Mouse (Mus musculus): Measurements from ENCODE around the gene Olfr287. TPM values are rescaled to one million over a fixed set of nuclear protein-coding genes. Genes with fewer than 3 reads are reported as not detected.

The Olfr287 gene
- under 1 TPM; 0.69 to 0.71 TPM for total RNA-seq (2021)
- long read RNA-seq: 0 reads

DNA sequence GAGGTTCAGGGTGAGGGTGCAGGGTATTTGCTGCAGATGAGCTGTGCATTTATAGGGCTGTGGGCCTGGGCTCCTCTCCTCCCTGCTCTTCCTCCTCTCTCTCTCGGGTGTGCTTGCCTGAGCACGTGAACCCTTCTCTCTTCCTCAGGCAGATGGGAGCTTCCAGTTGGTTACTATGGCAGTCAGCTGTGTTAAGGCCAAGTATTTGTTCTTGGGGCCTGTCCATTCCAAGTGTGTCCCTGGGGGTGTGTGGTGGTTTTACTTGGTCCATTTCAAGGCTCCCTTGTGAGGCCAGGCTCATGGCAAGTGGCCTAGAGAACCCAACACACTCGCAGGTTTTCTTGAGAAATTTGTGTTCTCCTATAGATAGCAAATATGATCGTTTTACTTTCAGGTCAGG lies at the start of gene Olfr287, which contains the start of gene Gm44579:
Gene Olfr287 (minus strand): TSS at position 180 of the 400 bp plus-strand sequence.
Gene Gm44579 (minus strand): TSS at position 101 of the 400 bp plus-strand sequence.
- DNase-seq (ENCODE audit: low spot score in 2 of 2): no peak

DNA sequence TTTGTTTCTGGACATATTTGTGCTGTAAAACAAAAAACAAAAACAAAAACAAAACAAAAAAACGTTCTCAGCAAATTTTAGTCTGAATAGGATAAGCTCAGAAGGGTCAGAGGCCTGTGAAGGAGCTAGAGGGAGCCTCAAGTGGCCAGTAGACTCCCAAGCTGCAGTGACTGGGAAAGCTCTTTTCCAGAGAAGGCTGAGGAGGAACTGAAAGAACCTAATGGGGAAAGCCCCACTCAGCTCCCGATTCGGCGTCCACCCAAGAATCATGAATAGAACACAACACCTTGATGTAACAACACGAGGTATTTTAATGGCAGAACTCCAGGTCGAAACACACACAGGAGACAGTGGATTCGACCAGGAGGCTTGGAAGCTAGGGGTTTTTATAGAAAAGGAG lies 36.9 kb upstream of the Olfr287 start:
- no peak for DNase-seq (ENCODE audit: low spot score in 2 of 2)

DNA sequence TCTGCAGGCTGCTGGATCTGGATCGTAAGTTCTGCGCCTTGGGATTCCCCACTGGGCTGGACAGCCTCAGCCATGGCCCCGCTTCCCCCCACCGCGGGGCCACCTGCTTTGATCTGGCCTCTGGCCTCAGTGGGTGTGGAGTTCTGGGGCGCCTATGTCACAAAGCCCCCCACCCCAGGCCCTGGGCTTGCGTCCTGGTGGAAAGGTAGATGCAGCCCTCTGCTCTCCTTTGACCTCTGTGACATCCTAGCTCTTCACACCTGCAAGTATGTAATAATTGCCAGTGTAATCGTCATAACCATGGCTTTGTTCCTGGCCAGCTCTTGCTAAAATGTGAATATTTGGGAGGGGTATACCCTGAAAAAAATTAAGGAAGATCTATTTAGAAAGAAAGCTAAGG lies 36.3 kb upstream of the Olfr287 start, which contains the start of gene H1fnt:
Gene H1fnt (minus strand): TSS at position 101 of the 400 bp plus-strand sequence.
- no peak for DNase-seq (ENCODE audit: low spot score in 2 of 2)

DNA sequence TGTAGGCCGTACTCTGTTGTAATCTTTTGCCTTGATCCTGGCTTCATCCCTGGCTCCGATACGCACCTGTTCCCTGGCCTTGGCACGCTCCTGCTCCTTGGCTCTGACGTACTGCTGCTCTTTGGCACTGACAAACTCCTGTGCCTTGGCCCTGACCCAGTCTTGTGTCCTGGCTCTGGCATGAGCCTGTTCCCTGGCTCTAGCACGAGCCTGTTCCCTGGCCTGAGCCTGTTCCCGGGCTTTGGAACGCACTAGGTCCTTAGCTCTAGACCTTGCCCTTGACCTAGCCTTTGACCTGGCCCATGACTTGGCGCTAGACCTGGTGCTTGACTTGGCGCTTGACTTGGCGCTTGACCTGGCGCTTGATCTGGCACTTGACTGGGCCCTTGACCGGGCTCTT lies 35.4 kb upstream of the Olfr287 start:
- DNase-seq (ENCODE audit: low spot score in 2 of 2): no peak

DNA sequence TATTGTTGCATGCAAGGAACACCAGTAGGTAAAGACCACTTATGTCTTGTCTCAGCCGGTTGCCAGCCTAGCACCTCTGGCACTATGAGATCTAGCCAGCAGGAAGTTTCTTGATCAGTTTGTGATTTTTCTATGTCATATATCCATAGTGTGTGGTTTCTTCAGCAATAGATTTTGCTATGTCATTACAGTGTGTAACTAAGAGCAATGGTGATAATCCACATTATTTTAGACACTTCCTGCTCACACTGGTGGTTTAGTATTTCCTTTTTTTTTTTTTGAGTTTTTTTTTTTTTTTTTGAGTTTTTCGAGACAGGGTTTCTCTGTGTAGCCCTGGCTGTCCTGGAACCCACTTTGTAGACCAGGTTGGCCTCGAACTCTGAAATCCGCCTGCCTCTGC lies 14.6 kb upstream of the Olfr287 start:
- no peak for DNase-seq (ENCODE audit: low spot score in 2 of 2)

DNA sequence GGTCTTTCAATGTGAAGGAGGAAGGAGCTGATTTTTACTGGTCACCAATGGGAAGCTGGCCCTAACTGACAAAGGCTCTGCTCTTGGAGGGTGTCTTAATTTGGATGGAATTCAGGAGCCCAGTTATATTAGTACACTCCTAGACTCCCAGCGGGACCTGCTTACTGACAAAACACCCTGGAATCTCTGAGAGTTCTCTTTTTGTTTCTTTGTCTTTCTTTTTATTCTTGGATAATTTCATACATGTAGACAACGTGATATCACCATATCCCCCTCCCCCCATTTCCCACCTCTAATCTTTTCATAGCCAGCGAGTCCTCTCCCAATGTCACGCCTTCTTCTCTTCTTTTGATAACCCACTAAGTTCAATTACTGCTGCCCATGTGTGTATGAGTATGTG lies 13.5 kb upstream of the Olfr287 start, which contains the start of gene Olfr286:
Gene Olfr286 (minus strand): TSS at position 101 of the 400 bp plus-strand sequence.
- no peak for DNase-seq (ENCODE audit: low spot score in 2 of 2)

DNA sequence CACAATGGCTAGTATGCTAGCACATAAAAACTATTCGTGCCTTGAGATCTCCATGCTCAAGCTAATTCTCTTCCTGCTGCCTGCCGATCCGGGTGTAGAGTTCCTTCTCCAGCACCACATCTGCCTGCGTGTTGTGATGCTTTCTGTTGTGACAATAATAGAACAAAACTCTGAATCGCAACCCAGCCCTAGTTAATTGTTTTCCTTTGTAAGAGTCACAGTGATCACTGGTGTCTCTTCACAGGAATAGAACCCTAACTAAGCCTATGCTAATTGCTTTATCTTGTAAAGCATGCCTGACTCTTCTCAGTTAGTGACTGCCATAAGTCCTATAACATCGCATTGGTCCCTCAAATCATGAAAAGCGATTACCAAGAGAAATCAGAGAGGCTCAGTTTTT lies 5.2 kb upstream of the Olfr287 start:
- DNase-seq (ENCODE audit: low spot score in 2 of 2): no peak

DNA sequence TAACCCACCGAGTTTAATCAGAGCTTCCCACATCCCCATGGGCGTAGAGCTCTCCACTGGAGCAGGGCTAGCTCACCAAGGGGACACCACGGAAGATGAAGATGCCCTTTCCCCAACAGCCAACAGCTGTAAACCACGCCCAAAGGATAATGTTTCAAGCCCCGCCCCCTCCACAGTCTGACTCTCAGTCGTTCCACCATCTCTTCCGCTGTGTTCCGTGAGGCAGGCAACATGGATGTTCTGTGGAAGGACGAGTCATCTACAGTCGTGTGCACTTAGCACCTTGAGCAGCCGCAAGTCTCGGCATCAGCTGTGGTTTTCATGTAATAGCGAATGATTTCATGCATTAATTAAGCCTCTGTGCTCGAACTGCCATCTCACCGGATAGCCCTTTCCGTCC lies 4.8 kb upstream of the Olfr287 start:
- no peak for DNase-seq (ENCODE audit: low spot score in 2 of 2)

DNA sequence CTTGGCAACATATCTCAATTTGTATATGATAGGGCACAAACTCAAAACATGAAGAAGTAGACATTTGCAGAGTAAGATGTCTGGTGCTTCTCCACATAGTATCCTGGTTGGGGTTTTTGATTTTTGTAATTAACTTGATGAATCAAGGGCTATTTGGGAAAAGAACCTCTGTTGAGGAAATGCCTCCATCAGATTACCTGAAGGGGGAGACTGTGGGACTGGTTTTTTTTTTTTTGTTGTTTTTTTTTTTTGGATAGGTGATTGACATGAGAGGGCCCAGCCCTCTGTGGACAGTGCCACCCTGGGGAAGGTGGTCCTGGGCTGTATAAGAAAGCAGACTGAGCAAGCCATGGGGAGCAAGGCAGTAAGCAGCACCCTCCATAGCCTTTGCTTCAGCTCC lies 1.5 kb upstream of the Olfr287 start:
- no peak for DNase-seq (ENCODE audit: low spot score in 2 of 2)

DNA sequence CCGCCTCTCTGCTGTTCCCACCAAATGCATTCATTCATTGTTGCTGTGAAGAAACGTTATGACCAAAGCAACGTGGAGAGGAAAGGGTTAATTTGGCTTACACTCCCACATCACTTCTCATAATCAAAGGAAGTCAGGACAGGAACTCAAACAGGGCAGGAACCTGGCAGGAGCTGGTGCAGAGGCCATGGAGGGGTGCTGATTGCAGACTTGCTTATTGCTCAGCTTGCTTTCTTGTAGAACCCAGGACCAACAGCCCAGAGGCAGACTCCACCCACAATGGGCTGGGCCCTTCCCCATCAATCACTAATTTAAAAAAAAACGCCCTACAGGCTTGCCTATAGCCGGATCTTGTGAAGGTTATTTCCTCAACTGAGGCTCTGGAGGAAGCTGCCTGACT lies 6.7 kb downstream of the Olfr287 start:
- DNase-seq (ENCODE audit: low spot score in 2 of 2): no peak

DNA sequence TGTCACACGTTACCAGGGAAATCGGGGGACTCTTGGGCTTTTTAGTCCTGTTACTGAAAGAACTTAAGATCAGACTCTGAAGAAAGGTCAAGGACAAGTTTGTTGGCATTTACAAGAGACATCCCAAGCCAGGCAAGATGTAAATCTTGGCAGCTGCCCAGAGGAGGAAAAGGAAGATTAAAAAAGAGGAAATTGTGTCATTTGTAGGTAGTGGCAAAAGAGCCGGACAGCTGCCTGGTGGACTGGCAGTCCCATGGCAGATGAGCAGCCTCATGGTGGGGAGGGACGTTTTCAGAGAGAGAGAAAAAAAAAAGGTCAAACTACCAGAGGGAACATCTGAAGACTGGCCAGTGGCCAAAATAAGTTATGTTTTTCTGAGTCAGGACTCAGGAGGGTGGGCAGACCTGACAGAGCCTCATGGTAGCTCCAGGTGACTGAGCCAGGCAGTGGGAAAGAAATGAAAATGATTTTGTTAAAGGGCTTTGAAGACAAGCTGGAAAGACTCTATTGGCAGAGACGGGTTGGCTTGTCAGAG lies 7.5 kb downstream of the Olfr287 start:
- DNase-seq (ENCODE audit: low spot score in 2 of 2): no peak

DNA sequence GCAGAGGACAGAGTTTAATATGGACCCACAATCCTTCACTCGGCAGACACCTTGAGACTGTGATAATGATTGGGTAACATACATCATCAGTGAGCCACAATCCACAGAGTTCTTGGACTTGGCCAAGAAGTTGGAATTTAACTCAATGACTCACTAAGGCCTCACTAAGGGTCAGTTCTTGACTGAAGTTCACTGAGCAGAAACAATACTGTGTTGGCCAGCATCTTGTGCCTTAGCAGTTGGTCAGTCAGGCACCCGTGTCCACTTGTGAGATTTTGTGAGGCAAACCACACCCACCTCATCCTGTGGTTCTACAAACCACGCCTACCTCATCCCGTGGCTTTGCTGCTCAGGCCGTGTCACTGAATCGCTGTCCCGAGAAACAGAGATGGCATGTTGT lies 11.2 kb downstream of the Olfr287 start:
- DNase-seq (ENCODE audit: low spot score in 2 of 2): no peak

DNA sequence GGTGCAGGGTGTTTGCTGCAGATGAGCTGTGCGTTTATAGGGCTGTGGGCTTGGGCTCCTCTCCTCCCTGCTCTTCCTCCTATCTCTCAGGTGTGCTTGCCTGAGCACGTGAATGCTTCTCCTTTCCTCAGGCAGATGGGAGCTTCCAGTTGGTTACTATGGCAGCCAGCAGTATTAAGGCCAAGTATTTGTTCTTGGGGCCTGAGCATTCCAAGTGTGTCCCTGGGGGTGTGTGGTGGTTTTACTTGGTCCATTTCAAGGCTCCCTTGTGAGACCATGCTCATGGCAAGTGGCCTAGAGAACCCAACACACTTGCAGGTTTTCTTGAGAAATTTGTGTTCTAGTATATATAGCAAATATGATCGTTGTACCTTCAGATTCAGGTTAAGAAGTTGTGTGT lies 25.4 kb downstream of the Olfr287 start, which contains the start of gene Olfr288:
Gene Olfr288 (minus strand): TSS at position 101 of the 400 bp plus-strand sequence.
- no peak for DNase-seq (ENCODE audit: low spot score in 2 of 2)

DNA sequence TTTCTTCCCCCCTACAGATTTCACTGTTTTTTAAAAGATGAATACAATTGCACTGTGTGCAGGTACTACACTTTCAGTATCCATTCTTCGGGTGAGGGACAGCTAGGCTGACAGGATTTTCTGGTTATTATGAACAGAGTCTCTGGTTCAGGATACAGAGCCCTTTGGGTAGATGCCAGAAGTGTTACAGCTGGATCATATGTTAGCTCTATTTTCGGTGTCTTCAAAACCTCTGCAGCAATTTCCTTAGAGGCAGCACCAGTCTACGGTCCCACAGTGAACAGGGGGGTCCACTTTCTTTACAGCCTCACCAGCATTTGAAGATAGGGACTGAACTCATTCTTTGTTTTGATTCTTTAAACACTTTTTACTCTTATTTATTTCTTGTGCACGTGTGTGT lies 36.4 kb downstream of the Olfr287 start:
- DNase-seq (ENCODE audit: low spot score in 2 of 2): no peak

DNA sequence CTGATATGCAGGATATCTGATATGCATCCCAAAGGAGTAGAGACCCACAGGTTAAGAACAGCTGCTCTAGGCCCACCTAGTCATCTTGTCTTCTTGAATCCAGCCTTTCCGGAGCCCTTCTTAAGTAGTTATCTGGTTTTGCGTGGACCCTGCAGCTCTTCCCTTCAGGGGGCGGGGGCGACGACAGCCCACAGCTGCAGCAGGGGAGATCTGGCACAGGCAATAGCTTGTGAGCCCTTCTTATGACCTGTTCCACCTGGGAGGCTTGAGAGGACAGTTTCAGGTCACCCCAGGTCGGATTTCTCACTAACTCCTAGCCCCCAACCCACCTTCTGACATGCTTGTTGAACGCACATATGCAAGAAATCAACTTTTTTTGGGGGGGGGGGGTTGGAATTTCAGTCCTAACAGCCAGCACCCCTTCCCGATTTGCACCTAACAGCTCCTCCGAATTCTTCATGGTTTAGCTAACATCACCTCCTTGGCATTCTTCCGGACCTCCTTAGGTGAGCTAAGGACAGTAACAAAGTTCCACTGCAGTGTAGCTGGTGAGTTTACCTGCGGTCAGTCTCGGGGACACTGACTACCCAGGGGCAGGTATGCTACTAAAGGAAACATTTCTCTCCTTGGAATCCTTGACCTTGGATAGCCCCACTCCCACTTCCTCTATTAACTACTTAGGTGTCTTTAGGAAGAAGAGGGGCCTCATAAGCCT lies 38.8 kb downstream of the Olfr287 start:
- no peak for DNase-seq (ENCODE audit: low spot score in 2 of 2)

DNA sequence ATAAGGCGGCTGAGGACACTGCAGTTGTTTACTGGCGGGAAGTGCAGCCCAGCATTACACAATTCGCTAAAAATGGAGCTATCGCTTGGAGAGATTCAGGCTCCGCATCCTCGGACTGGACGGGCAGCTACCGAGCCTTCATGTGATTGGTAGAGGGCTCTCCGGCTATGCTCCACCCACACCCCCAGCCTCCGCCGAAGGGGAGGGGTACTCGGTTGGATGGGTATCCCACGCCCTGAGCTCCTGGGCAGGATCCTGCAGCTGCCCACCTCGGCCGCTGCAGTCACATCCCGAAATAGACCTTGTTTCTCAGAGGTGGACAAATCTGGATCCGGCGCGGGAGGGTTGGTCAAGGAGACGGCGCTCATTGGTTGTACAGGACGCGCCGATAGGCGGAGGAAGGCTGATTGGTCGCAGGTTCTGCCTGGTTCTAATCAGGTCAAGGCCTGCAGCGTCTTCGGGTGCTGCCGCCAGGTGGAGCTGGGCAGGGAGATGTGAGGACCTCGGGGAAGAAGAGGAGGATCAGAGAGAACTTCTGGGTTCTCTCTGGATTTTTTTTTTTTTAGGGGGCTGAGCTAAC lies 39.6 kb downstream of the Olfr287 start:
- DNase-seq (ENCODE audit: low spot score in 2 of 2): peak; percentile 87 to 89

DNA sequence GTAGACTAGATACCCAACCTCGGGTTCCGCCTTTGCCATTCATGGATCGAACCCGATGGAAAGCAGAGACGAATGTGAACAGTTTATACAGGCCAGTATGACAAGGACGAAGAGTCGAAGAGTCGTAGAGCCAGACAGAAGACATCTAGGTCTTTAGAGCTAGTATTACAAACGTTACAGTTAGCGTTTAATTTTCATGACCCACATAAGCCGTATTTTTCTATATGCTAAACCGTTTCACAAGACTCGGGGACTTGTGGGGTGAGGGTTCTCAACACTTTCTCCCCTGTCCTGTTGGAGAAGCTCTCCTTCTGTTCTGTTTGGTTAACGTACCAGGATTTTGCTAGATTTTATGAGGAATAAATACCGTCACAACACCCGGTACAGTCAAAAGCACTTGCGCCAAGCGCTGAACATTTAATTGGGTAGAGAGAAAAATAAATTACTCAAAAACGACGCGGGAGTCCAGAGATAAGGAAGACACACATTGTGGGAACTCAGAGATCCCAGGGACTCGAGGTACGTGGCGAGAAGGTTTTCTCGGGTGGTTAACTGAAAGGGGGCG lies 40.2 kb downstream of the Olfr287 start:
- DNase-seq (ENCODE audit: low spot score in 2 of 2): no peak

DNA sequence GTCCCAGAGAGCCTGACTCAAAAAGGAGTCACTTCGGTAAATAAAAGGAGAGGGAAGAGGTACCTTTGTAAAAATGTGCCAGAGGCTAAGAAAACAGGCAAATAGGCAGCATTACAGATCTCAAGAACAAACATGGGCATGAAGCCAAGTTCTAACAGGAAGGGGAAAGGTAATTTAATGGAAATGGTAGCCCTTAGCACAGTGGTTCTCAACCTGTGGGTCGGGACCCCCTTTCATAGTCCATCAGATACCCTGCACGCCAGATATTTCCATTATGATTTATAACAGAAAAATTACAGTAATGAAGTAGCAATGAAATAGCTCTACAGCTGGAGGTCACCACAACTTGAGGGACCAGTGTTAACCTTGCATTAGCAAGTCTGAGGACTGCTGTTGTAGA lies 43.5 kb downstream of the Olfr287 start:
- DNase-seq (ENCODE audit: low spot score in 2 of 2): no peak

DNA sequence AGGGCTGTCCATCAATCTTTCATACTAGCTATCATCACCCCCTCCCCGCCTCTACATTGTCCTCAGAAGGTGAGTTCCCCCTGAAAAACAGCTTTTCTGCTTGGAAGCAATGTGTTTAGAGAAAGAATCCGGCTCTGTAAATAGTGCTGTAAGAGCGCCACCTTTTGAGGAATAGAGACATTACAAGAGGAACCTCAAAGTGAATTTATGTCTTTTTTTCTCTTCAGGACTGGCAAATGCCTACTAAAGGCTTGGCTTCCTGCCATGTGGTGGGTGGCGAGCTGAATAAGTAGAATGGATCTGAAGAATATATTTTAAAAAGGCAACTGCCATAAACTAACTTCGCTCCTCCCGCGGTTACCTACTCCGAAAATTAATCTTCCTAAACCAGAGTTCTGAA lies 47.0 kb downstream of the Olfr287 start:
- DNase-seq (ENCODE audit: low spot score in 2 of 2): peak; percentile 53 to 70

DNA sequence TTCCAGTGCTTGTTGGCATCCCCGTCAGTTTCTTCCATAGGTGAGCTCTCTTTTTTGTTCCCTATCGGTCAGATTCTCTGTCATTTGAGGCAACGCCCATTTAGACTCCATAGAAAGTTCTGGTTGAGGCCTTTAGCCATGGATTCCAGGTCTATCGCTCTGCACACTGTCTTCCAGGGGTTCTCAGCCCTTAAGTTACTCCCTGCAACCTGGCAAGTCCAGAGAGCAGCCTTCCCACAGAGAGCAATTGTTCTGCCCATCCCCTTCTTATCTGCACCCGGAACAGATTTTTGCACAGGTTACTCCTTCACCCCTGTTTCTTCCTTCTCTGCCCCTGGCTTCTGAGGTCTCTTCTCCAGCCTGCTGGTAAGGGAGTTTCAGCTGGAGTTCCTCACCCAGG lies 48.7 kb downstream of the Olfr287 start:
- DNase-seq (ENCODE audit: low spot score in 2 of 2): no peak

DNA sequence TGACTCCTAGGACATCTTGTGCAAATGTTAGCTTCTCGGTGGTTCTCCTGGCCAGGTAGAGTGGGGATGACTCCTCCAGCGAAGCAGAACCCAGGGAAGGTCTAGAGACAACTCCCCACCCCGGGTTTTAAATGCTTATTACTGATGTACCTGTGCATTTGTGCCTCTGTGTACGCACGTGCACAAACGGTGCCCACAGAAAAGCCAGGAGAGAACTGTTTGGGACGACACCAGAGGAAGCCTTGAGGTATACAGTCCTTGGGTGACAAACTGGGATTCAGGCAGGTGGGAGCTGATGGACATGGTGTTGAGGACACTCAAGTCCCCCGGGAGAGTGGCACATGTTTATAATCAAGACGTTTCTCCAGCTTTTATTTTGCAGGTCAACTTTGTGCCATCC lies 49.9 kb downstream of the Olfr287 start:
- DNase-seq (ENCODE audit: low spot score in 2 of 2): no peak

DNA sequence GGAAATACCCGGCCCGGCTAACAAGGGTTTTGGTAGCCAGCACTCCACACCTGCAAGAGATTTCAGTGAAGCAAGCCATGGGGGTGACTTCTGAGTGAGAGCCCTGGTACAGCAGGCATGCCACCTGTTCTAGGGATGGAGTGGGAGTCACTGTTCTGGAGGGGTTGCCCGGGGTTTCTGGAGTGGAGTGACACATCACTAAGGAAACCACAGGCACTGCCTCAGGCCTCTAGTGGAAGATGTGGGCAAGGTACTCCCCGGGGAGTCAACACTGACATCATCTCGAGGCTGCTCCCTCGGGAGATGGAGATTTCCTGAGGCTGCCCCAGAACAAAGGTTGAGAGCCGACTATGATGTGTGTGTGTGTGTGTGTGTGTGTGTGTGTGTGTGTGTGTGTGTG lies 50.5 kb downstream of the Olfr287 start:
- peak; percentile 52 for DNase-seq (ENCODE audit: low spot score in 2 of 2)
